Mouse (Mus musculus) megakaryocyte-erythroid progenitor cell, adult 5-6 weeks (primary cell): ENCODE results near the gene Pltp. TPM values are rescaled to one million over a fixed set of nuclear protein-coding genes. Genes with fewer than 3 reads are reported as not detected.
"Not testable (repeated sequence)": the region's sequence is repeated elsewhere in the genome, so short reads cannot be mapped to it uniquely, and the experiment has no call there.

ENCODE experiments used
- ATAC-seq: replicated peaks from 2 replicates; pipeline ENCODE4 v1.8.0; 2016; ENCODE audit warnings: mild to moderate bottlenecking, inconsistent platforms; ENCODE audit not compliant: severe bottlenecking, poor library complexity, low FRiP score, low TSS enrichment
- total RNA-seq, 2 experiments: library from RNA; stranded (forward) in 1 of 2; stranded (reverse) in 1 of 2; fragments of 200-1000, 215-1000 nt in 1 of 2; fragments of >200 nt in 1 of 2; fragmentation: Nextera tagmentation in 1 of 2; gene quantifications; 2 replicates each; pipeline ENCODE4 v1.2.3; 2014 to 2017

Gene Pltp
- total RNA-seq, 2 experiments from 2014 or later, result not detected

DNA sequence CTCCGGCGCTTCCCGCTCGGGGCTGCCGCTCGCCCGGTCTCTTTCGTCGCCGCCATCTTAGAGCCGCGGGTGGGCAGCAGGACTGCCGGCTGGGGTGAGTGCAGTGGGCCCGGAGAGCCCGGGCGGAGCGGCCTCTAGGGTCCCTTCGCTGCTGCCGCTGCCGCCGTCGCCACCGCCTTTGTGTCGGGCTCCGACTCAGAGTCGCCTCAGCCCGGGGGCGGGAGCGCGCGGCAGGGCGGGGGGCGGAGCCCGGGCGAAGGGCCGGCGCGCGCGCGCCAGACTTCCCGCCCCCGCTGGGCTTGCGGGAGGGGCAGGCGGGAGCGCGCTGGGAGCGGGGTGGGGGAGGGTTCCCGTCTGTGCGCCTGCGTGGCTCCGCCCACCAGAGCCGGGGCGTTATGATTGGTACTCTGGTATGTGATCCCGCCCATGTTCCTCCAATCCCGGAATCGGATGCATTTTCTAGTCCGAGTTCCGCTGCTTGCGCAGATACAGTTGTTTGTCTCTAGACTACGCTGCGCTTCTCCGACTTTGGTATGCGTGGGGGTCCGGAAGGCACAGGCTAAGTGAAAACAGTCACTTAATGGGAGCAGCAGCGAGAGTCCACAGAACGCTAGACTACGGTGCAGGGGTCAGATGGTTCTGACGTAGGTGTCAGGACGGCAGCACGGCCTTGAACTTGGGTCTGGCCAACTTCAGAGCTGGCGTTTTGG, 22.2 kb upstream of the Pltp start:
- peak; percentile 80 for ATAC-seq

DNA sequence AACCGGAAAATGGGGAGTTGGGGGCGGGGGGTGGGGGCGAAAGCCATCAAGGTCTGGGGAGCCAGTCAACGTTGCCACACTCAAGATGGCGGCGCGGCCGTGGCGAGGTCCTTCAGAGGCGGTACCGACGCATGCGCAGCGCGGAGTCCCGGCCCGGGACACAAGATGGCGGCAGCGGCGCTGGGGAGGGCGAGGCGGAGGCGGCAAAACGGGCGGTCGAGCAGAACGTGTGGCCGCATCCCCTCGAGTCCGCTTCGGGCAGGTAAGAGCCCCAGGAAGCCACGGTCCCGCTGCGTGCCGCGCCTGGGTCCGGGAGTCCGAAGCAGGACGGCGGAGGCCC, 21.7 kb upstream of the Pltp start, which contains the start of gene Pcif1:
Pcif1 (plus strand) TSS at position 77 of the 340 bp plus-strand sequence.
- ATAC-seq, result peak; percentile 39

DNA sequence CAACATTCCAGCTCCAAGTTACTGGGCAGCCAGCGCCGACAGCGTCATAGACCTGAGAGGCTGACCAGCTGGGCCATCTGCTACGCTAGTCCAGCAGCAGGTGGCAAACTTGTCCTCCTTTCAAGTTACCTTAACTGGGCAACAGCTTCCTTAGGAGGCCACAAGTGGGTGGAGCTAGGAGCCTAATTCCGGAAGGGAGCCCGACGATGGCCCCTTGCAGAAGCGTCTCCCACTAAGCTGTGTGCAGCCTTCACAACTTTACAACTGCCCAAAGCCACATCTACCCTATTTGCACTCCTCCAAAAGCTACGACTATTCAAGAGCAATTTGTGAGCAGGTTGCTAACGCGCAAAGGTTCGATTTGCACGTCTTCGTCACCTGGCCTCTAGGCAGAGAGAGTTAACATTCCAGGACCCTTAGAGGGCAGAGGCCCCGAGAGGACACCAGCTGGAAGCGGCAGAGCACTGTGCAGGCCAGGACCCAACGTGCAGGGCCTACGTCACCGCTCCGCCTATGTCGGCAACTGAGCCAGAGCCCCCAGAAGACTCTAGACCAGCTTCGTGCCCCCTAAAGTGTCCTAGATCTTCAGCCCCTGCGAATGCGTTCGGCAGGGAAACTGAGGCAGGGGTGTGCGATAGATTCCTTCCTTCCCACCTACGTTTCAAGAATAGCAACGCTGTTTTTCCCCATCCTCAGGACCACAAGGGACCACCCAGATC, 21.2 kb upstream of the Pltp start:
- peak; percentile 54 for ATAC-seq

DNA sequence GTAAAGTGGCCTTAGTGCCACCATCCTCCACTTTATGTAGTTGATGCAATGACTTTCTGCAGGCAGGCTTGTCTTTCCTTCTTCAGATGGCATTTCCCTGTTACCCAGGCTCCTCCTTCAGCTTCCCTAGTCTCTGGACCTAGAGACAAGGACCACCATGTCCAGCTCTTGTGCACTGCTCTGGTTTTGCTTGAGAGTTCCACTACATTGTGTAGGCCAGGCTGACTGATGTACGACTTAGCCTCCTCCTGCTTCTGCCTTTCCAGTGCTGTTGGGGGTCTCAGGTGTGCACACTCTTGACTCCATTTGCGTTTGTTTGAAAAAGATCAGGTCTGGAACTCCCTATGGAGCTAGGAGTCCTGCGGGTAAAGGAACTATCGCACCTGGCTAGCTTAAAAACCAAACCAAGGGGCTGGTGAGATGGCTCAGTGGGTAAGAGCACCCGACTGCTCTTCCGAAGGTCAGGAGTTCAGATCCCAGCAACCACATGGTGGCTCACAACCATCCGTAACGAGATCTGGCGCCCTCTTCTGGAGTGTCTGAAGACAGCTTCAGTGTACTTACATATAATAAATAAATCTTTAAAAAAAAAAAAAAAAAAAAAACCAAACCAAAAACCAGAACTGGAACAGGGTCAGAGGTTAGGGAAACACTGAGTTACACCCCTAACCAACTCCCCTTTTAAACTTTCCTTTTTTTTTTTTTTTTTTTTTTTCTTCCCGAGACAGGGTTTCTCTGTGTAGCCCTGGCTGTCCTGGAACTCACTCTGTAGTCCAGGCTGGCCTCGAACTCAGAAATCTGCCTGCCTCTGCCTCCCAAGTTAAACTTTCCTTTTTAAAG, 20.1 kb upstream of the Pltp start:
- ATAC-seq, result not testable (repeated sequence)

DNA sequence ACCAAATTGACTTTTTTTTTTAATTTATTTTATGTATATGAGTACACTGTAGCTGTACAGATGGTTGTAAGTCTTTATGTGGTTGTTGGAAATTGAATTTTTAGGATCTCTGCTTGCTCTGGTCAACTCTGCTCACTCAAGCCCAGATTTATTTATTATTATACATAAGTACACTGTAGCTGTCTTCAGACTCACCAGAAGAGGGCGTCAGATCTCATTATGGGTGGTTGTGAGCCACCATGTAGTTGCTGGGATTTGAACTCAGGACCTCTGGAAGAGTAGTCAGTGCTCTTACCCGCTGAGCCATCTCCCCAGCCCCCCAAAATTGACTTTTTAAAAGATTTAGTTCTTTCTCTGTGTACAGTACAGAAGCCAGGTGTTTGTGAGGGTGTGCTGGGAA, 18.1 kb upstream of the Pltp start:
- ATAC-seq, result not testable (repeated sequence)

DNA sequence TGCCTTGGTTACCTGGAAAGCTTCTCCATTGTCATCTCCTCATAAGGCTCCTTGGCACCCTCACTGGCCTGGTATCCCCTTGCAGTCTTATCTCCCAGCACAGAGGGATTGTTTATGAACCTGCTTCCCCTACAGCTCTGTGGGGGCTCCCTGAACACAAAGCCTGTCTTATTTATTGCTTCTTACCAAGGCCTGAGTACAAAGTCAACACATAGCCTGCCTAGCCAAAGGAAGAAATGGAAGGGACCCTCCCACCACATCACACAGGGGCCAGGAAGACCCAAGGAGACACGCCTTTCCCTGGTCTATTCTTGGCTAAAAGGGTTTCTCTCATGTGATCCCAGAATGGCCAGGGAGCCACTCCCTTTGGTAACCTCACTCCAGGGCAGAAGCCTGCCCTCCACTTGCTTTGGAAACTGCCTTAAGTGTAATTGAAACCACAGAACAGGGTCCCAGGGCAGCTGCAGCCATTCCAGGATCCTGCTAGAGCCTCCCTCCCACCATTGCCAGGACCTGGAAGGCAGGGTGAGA, 16.8 kb upstream of the Pltp start:
- no peak for ATAC-seq

DNA sequence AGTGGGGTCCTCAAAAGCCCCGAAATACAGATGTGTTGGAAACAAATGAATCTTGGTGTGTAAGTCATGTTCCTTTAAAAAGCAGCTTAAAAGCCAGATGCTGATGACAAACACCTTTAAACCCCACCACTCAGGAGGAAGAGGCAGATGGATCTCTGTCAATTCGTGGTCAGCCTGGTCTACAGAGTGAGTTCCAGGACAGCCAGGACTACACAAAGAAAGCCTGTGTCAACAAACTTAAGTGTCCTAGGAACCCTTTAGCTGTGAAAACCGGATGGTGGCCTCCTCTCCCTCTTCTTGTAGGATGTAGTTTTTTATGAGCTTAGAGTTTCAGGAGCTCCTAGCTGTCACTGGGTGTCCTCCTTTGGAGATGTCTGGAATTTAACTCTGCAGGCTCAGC, 16.1 kb upstream of the Pltp start:
- no peak for ATAC-seq

DNA sequence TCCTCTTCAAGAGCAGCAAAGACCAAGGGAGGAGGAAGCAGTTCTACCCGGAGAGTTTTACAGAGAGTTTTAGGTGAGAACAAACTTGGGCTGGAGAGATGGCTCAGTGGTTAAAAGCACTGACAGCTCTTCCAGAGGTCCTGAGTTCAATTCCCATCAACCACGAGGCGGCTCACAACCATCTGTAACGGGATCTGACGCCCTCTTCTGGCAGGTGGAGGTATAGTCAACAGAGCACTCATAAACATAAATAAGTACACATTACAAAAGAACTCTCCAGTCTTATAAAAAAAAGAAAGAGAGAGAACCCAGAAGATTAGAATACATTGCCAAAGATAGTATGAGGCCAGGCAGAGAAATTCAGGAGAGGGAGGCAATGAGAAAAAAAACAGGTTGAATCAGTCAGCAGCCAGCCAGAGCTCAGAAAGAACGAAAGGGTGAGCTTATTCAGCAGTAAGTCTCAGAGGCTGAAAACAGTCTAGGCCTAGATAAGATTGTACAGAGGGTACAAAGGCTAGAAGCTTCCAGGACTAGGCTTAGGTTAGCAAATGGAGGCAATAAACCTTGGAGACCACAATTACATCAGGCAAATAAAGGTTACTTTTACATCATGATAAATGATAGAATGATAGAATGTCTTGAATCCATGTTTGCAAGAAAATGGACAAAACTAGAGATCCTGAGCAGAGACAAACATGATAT, 14.2 kb upstream of the Pltp start:
- ATAC-seq, result no peak

DNA sequence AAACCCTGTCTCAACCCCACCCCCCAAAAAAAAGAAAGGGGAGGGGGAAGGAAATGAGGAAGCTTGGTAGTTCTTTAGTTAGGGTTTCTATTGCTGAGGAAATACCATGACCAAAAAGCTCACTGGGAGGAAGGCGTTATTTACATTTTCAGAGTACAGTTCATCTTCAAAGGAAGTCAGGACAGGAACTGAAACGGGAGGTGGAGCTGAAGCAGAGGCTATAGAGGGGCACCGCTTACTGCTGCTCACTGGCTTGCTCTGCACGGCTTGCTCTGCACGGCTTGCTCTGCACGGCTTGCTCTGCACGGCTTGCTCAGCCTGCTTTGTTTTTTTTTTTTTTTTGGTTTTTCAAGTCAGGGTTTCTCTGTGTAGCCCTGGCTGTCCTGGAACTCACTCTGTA, 11.0 kb upstream of the Pltp start:
- no peak for ATAC-seq

DNA sequence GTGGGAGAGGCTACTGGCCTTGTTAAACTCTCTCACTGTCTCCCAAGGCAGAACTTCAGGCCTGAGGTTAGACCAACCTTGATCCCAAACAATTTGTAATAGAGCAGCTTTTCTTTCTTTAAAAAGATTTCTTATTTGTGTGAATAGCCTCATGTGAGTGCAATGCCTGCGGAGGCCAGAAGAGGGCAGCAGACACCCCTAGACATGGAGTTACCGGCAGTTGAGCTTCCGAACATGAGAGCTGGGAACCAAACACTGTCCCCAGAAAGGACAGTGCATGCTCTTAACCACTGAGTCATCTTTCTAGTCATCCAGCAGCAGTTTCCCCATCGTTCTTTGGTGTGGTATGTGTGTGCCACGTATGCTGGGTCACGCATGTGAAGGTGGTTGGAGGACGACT, 10.1 kb upstream of the Pltp start:
- ATAC-seq, result no peak

DNA sequence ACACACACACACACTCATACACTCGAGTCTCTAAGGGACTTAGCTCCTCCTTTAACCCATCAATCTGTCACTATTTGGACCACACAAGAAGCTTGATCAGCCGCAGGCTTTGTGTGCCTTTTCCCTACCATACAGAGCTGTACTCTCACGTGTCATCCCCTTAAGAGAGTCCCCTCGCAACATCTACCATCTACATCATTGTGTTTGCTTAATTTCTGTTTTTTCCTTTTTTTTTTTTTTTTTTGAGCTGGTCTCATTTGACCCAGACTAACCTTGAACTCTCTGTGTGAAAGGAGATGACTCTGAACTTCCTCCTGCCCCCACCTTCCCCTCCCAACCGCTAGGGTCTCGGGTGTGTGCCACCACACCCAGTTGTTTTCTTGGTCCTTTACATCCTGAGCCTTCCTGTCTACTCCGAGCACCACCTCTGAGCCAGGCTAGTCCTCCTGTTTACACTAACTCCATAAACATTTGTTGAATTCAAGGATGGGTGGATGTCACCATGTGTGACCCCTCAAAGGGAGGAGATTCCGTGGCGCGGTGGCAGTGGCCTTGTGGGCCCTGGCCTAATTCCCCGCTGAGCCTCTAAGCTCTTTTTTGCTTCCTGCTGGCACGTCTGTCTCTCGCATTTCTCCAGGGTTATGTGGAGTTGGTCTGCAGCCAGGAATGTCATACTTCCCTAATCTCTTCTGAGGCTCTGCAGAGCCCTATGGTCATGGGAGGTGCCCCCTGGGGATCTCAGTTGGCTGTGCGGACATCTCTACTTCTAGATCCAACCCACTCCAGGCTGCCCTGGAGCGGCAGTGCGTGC, 9.4 kb upstream of the Pltp start:
- 0 out of 2 replicates have a peak, but pooled peaks have one; percentile 25 for ATAC-seq

DNA sequence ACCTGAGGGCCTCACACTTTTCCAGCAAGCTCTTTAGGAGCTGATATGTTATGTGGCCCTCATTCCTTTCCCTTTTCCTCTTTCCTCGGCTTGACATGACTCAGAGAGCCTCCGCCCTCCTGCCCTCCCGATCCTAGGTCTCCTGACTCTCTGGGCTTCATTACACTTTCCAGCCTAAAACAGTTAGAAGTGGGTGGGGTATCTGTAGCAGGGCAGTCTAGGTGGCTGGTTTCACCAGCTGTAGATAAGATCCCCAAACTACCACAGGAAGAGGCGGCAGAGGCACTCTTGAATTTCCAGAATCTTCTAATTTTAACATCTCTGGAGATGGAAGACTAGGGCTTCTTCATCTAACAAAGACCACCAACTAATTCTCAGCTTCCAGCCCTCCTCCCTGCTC, 7.1 kb upstream of the Pltp start:
- ATAC-seq, result peak; percentile 64

DNA sequence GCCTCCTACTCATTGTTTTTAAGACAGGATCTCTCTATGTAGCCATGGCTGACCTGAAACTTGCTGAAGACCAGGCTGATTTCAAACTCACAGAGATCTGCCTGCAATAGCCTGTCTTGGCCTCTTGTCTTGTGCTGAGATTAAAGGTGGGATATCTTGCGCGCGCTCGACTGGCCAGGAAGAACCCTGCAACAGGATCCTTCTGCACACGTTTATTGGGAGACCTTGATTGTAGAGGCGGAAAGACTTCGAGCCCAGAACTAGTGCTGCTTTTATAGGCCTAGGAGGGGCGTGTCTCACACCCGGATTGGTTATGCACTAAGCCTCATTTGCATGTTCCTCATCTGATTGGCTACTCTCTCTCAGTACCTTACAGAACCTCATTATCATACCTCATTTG, 5.9 kb upstream of the Pltp start:
- not testable (repeated sequence) for ATAC-seq

DNA sequence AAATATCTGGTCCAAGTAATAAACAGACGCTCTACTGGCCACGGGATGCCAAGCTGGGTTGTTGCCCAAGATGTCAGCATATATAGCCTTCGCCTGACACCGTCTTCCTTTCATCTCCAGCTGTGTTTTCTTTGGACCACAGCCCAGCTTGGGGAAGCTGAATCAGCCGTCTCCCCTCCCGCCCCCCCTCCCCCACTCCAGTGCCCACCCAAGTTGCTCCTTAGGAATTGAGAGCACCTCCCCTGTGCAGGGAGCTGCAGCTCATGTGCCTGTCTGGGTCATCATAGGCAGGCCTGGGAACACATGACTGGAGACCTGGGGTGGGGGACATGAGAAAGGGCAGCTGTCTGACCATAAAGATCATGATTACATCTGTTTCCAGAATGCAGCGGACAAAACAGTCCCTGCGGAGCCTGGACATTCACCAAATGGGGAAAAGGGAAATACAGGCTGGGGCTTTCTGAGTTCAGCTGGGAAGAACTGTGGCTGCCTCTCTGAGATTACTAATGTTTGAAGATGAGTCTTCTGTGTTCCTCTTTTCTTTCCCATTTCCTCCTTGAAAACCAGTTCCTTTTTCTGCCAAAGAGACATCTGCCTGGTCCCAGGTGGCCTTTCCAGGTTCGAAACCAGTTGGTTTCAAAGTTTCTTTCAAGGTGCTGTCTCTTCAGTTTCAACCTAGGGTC, 4.8 kb upstream of the Pltp start:
- no peak for ATAC-seq

DNA sequence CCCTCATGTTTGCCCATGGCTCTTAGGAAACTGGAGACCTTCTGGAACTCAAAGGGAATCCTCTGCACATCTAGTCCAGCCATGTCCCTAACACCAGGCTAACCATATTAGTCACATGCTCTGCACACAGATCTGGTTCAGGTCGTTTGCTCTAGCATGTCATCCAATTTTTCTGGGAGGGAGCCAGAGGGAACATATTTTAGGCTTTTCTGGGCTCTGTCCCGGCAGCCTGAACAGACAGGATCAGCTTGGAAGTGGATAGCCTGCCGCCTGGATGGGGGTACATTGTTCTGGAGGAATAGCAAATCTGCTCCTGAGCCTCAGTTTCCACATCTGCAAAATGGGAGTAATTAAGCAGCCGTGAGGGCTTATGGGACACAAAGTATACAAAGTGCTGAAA, 3.6 kb upstream of the Pltp start:
- ATAC-seq, result no peak

DNA sequence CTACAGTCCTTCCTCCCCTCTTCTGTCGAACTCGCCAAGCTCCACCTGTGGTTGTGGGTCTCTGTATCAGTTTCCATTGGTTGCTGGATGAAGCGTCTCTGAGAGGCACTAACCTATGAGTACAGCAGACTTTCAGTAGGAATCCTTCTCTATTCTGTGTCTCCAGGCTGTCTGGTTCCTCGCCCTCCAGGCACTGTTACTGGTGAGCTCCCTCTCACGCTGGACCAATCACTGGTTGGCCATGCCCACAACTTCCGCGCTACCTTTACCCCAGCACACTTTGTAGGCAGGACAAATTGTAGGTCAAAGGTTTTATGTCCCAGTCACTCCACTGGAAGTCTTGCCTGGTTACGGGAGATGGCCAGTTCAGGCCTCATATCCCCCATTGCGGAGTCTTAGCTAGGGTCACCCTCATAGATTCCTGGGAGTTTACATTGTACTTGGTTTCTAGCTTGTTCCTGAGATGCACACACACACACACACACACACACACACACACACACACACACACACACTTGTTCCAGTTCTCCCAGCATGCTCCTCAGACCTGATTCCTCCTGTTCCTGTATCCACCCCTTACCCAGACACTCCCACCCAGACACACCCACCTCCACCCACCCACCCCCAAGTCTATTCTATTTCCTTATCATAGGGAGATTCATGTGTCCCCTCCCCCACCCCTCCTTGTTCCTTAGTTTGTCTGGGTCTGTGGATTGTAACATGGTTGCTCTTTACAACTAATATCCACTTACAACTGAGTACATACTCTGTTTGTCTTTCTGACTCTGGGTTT, 2.3 kb upstream of the Pltp start:
- ATAC-seq, result no peak

DNA sequence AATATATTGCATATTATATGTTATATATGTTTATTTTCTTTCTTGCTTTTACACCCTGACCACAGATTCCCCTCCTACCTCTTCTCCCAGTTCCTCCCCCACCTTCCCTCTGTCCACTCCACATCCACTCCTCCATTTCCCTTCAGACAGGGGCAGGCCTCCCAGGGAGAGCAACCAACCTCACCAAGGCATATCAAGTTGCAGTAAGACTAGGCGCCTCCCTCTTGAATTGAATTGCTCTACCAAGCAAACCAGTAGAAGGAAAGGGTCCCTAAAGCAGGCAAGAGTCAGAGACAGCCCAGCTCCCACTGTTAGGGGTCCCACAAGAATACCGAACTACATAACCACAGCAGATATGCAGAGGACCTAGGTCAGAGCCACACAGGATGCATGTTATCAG, 1.6 kb upstream of the Pltp start:
- ATAC-seq, result no peak
